Mouse (Mus musculus): ENCODE data around the gene Cnot10.

- no peak for TF ChIP-seq POLR2A (IDR thresholded peaks at IDR 0.05; ENCODE audit: insufficient read depth, low read length)
- peak; percentile 40 for TF ChIP-seq CTCF (IDR thresholded peaks at IDR 0.05; ENCODE audit: low read depth, low read length)
Measured at GRCm38 (mm10) chr9:114585017-114585345, 55.0 kb downstream of the Cnot10 start.

Measured in ES-Bruce4 (cell line).